Comparison of ENCODE assay signal across 11 mouse cellular contexts in genomic region chr11:63061446-63061845, GRCm38 (mm10). TPM values are rescaled to one million over a fixed set of nuclear protein-coding genes. Genes with fewer than 3 reads are reported as not detected.
DNase-seq lines count a peak whose midpoint lies in the region; ATAC-seq and TF ChIP-seq lines count a peak whose summit lies in the region.
"Had no signal": no experiment of that assay in that cellular context is flagged by ENCODE, and none has a peak within 500 bp of the region (broad histone marks: within the 10 kb centered on the region; RNA-seq: fewer than 3 reads in every experiment).

Gene Tekt3, plus strand, starts transcription at chr11:63061654.

- ATAC-seq in kidney, embryonic 14.5 days (ENCODE audit: low FRiP score, low TSS enrichment), result peak; percentile 78
- peak; percentile 45; the same call in 1 of the 2 replicates for ATAC-seq in hindbrain, embryonic 11.5 days (ENCODE audit: low FRiP score)
- ATAC-seq in midbrain, embryonic 16.5 days, result no peak
- ATAC-seq in liver, embryonic 11.5 days (replicated peaks; ENCODE audit: low FRiP score), result no peak
- ATAC-seq in granulocyte monocyte progenitor cell, adult 5-6 weeks (replicated peaks; ENCODE audit: poor library complexity, severe bottlenecking), result no peak

- WGBS in kidney, embryonic 14.5 days, result 9% methylated on average over 17 of the region's 17 CpGs
- 12% methylated on average over 17 of the region's 17 CpGs for WGBS in hindbrain, embryonic 11.5 days
- WGBS in midbrain, embryonic 16.5 days, result 12% methylated on average over 17 of the region's 17 CpGs
- WGBS in liver, embryonic 11.5 days, result 11% methylated on average over 17 of the region's 17 CpGs

- H3K27ac ChIP-seq in kidney, embryonic 14.5 days (ENCODE audit: low read depth, low read length), result no peak within 1 kb of the TSS
- H3K27ac ChIP-seq in hindbrain, embryonic 11.5 days (ENCODE audit: low read depth, low read length), result no peak within 1 kb of the TSS
- no peak within 1 kb of the TSS for H3K27ac ChIP-seq in midbrain, embryonic 16.5 days (ENCODE audit: low read length)
- no peak within 1 kb of the TSS for H3K27ac ChIP-seq in liver, embryonic 11.5 days (ENCODE audit: low read depth, low read length)

- DNase-seq in kidney, adult 11 months, result no peak
- DNase-seq in brain, embryonic 14.5 days (ENCODE audit: low read depth), result peak; percentile 40
- DNase-seq in hindbrain, embryonic 11.5 days (ENCODE audit: low spot score), result peak; percentile 57
- DNase-seq in liver, embryonic 11.5 days (ENCODE audit: low spot score), result no peak
- no peak for DNase-seq in layer of hippocampus, adult 11-12 months (ENCODE audit: low spot score)
- DNase-seq: liver; right cerebral cortex, postnatal 25 days had no signal

- TF ChIP-seq POLR2A in brain, embryonic 14.5 days (IDR thresholded peaks at IDR 0.05; ENCODE audit: borderline replicate concordance, extremely low read depth, insufficient read depth, insufficient read length, poor library complexity, severe bottlenecking), result no peak

- 0 out of 2 replicates have a peak within 1 kb of the TSS, but pooled peaks have one; percentile 4 for H3K9ac ChIP-seq in kidney, embryonic 14.5 days (ENCODE audit: low read depth, low read length)
- H3K9ac ChIP-seq in hindbrain, embryonic 11.5 days (ENCODE audit: low read depth, low read length), result no peak within 1 kb of the TSS
- H3K9ac ChIP-seq in midbrain, embryonic 16.5 days (ENCODE audit: low read depth, low read length), result no peak within 1 kb of the TSS
- H3K9ac ChIP-seq in liver, embryonic 11.5 days (ENCODE audit: low read depth, low read length), result no peak within 1 kb of the TSS

- H3K9me3 ChIP-seq in kidney, embryonic 14.5 days (ENCODE audit: control insufficient read depth, low read length), result no peaks in the 10 kb centered on the region
- H3K9me3 ChIP-seq in hindbrain, embryonic 11.5 days (ENCODE audit: control insufficient read depth, low read length), result no peaks in the 10 kb centered on the region
- H3K9me3 ChIP-seq in midbrain, embryonic 16.5 days (replicated peaks; ENCODE audit: control insufficient read depth, low read length, poor library complexity, severe bottlenecking), result no peaks in the 10 kb centered on the region
- H3K9me3 ChIP-seq in liver, embryonic 11.5 days (ENCODE audit: control insufficient read depth, low read length), result no peaks in the 10 kb centered on the region

- H3K4me1 ChIP-seq in kidney, embryonic 14.5 days (ENCODE audit: control insufficient read depth, insufficient read depth, low read length), result 0 out of 2 replicates have a peak, but pooled peaks cover 4% of the 10 kb centered on the region
- no peaks in the 10 kb centered on the region; the same call in 1 of the 2 replicates for H3K4me1 ChIP-seq in hindbrain, embryonic 11.5 days (replicated peaks; ENCODE audit: control insufficient read depth, insufficient read depth, low read length)
- no peaks in the 10 kb centered on the region for H3K4me1 ChIP-seq in midbrain, embryonic 16.5 days (ENCODE audit: control insufficient read depth, insufficient read depth, low read length)
- no peaks in the 10 kb centered on the region for H3K4me1 ChIP-seq in liver, embryonic 11.5 days (replicated peaks; ENCODE audit: control insufficient read depth, insufficient read depth, low read length)

- no peak for TF ChIP-seq CTCF in brain, embryonic 14.5 days (IDR thresholded peaks at IDR 0.05; ENCODE audit: borderline replicate concordance, extremely low read depth, insufficient read depth, insufficient read length)

- H3K4me3 ChIP-seq in kidney, embryonic 14.5 days (ENCODE audit: low read length), result no peak within 1 kb of the TSS
- no peak within 1 kb of the TSS for H3K4me3 ChIP-seq in hindbrain, embryonic 11.5 days (ENCODE audit: low read depth, low read length)
- H3K4me3 ChIP-seq in midbrain, embryonic 16.5 days (ENCODE audit: low read depth, low read length), result no peak within 1 kb of the TSS
- H3K4me3 ChIP-seq in liver, embryonic 11.5 days (ENCODE audit: low read depth, low read length), result no peak within 1 kb of the TSS

- no peaks in the 10 kb centered on the region for H3K27me3 ChIP-seq in kidney, embryonic 14.5 days (ENCODE audit: control insufficient read depth, insufficient read depth, low read length)
- H3K27me3 ChIP-seq in hindbrain, embryonic 11.5 days (ENCODE audit: control insufficient read depth, insufficient read depth, low read length), result no peaks in the 10 kb centered on the region
- no peaks in the 10 kb centered on the region for H3K27me3 ChIP-seq in midbrain, embryonic 16.5 days (ENCODE audit: control insufficient read depth, insufficient read depth, low read depth, low read length)
- no peaks in the 10 kb centered on the region for H3K27me3 ChIP-seq in liver, embryonic 11.5 days (replicated peaks; ENCODE audit: control insufficient read depth, insufficient read depth, low read length)

- H3K36me3 ChIP-seq in kidney, embryonic 14.5 days (ENCODE audit: control insufficient read depth, insufficient read depth, low read length), result no peaks in the 10 kb centered on the region
- H3K36me3 ChIP-seq in hindbrain, embryonic 11.5 days (ENCODE audit: control insufficient read depth, insufficient read depth, low read length), result no peaks in the 10 kb centered on the region
- H3K36me3 ChIP-seq in midbrain, embryonic 16.5 days (ENCODE audit: control insufficient read depth, insufficient read depth, low read length), result no peaks in the 10 kb centered on the region
- H3K36me3 ChIP-seq in liver, embryonic 11.5 days (ENCODE audit: control insufficient read depth, insufficient read depth, low read length), result no peaks in the 10 kb centered on the region

- H3K4me2 ChIP-seq in kidney, embryonic 14.5 days (replicated peaks; ENCODE audit: low read depth, low read length), result peak within 1 kb of the TSS; percentile 31
- H3K4me2 ChIP-seq in hindbrain, embryonic 11.5 days (replicated peaks; ENCODE audit: low read depth, low read length), result no peak within 1 kb of the TSS
- H3K4me2 ChIP-seq in midbrain, embryonic 16.5 days (ENCODE audit: low read length), result peak within 1 kb of the TSS; percentile 31; the same call in 1 of the 2 replicates
- H3K4me2 ChIP-seq in liver, embryonic 11.5 days, result no peak within 1 kb of the TSS

RNA-seq across cellular contexts. Expression of gene Tekt3, which starts in this region (rescaled TPM):
- polyA plus RNA-seq in kidney, embryonic 14.5 days (2014; fragmentation: Nextera tagmentation; extraction: Ambion mirVana), result not detected in 2 replicates
- not detected in 2 replicates for polyA plus RNA-seq in brain, embryonic 14.5 days (2012; rRNA removed)
- 0.12 TPM in 1 of 2 replicates, not detected in the other for polyA plus RNA-seq in hindbrain, embryonic 11.5 days (2014; fragmentation: Nextera tagmentation; extraction: Ambion mirVana)
- not detected in 2 replicates for polyA plus RNA-seq in midbrain, embryonic 16.5 days (2015; fragmentation: Nextera tagmentation; extraction: Ambion mirVana)
- not detected in 2 replicates for polyA plus RNA-seq in liver, embryonic 11.5 days (2014; fragmentation: Nextera tagmentation; extraction: Ambion mirVana)
- total RNA-seq in granulocyte monocyte progenitor cell, adult 5-6 weeks (2014; fragmentation: Nextera tagmentation), result not detected in 2 replicates
- not detected in 2 replicates for total RNA-seq in granulocyte monocyte progenitor cell, adult 5-6 weeks (2017)
- polyA plus RNA-seq: heart, embryonic 16.5 days had no signal

Comparison
In these comparisons a context has a peak if more than half of its experiments do, and no peak if none do; other contexts are left out.
1. Peak in ATAC-seq, H3K9ac ChIP-seq and H3K4me2 ChIP-seq in kidney, embryonic 14.5 days; RNA of the gene not detected or under 1 TPM.
2. Peak in DNase-seq in brain, embryonic 14.5 days; RNA of the gene not detected or under 1 TPM.
3. Peak in DNase-seq and ATAC-seq in hindbrain, embryonic 11.5 days; RNA of the gene not detected or under 1 TPM.